Mouse (Mus musculus): ENCODE results near the gene Spin2f.
"Not testable (repeated sequence)": the region's sequence is repeated elsewhere in the genome, so short reads cannot be mapped to it uniquely, and the experiment has no call there.

Spin2f gene

GRCm38 (mm10) chrX:31253594-31253993, at the start of gene Spin2f:
TSS of gene Spin2f (plus strand) at chrX:31253894.
- not testable (repeated sequence) for DNase-seq

GRCm38 (mm10) chrX:31212136-31212535, 41.6 kb upstream of the Spin2f start:
- not testable (repeated sequence) for DNase-seq

- not testable (repeated sequence) for DNase-seq
These were observed 30.2 kb upstream of the Spin2f start for GRCm38 (mm10) chrX:31223536-31223935.

GRCm38 (mm10) chrX:31235088-31235487, 18.6 kb upstream of the Spin2f start:
- DNase-seq: not testable (repeated sequence)

- not testable (repeated sequence) for DNase-seq
These were observed 11.9 kb upstream of the Spin2f start for GRCm38 (mm10) chrX:31241754-31242153.
